Mouse (Mus musculus): ENCODE measurements around the gene Asxl1.

DNA sequence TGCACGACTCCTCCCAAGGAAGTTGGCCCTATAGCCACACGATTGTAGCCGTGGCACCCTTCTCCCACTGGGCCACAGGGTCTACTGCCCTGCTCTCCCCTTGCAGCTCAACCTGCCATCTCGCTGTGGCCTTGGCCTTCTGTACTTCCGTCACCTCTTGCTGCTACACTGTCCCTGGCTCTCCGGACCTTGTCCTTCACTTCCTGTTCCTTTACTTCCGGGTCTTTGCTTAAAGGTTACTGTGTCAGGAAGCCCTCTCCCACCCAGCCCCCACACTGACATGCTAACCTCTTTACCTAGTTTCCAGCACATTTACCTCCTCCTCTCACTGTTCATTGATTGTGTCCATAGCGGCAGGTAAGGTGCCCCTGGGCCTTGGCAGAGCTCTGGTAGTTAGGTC, 78.9 kb downstream of the Asxl1 start:
- no peak for TF ChIP-seq CTCF (IDR thresholded peaks at IDR 0.05; ENCODE audit: low read depth)
- TF ChIP-seq EP300 (IDR thresholded peaks at IDR 0.05; ENCODE audit: low read depth): no peak
